8 mouse cellular contexts compared by ENCODE assay signal in the genomic region with DNA sequence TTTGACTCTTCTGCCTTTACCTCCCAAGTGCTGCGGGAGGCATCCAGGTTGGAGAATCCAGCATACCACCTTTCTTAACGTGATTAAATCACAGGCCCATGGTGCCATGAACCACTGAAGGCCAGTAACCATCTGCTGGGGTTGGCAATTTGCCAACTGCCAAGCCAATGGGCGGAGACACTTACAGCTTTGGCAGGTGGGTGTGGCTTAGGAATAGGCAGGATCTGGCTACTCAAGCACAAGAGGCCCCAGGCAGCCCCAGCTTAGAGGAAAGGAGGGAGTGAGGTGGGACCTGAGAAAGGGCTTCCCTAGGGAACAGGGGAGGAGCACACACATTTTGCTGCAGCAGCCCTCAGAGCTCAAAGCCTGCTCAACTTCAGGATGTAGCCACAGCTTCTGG. TPM values are rescaled to one million over a fixed set of nuclear protein-coding genes. Genes with fewer than 3 reads are reported as not detected.
DNase-seq lines count a peak whose midpoint lies in the region; ATAC-seq and TF ChIP-seq lines count a peak whose summit lies in the region.

No protein-coding gene starts in this region.

- intact Hi-C loops in left cerebral cortex, postnatal 4 days (cut with DNase I), result no loop called here
- intact Hi-C loops in left cerebral cortex, postnatal 14 days (cut with DNase I), result no loop called here

- no peak overlapping the region for H3K9ac ChIP-seq in forebrain, embryonic 12.5 days
- peak overlapping the region; percentile 19; the same call in 1 of the 2 replicates for H3K9ac ChIP-seq in liver, embryonic 16.5 days (ENCODE audit: low read depth, low read length)

- H3K27me3 ChIP-seq in forebrain, embryonic 12.5 days, result no peaks in the 10 kb centered on the region
- no peaks in the 10 kb centered on the region for H3K27me3 ChIP-seq in liver, embryonic 16.5 days (ENCODE audit: control insufficient read depth, insufficient read depth, low read depth, low read length)
- H3K27me3 ChIP-seq in thymus, adult 2 months (ENCODE audit: control insufficient read depth, insufficient read depth, low read length), result no peaks in the 10 kb centered on the region

- no peak for TF ChIP-seq POLR2A in thymus, adult 2 months (IDR thresholded peaks at IDR 0.05; ENCODE audit: control insufficient read depth, extremely low read depth, insufficient read depth, low read length, poor library complexity)

- TF ChIP-seq CTCF in thymus, adult 2 months (IDR thresholded peaks at IDR 0.05; ENCODE audit: borderline replicate concordance, control insufficient read depth, extremely low read depth, insufficient read depth, low read length, poor library complexity), result no peak

- no peak overlapping the region for H3K4me3 ChIP-seq in forebrain, embryonic 12.5 days (replicated peaks)
- H3K4me3 ChIP-seq in liver, embryonic 16.5 days (ENCODE audit: low read depth, low read length), result no peak overlapping the region
- H3K4me3 ChIP-seq in thymus, adult 2 months (ENCODE audit: control insufficient read depth, insufficient read depth, low read length), result no peak overlapping the region

- peaks cover 28% of the 10 kb centered on the region for H3K4me1 ChIP-seq in forebrain, embryonic 12.5 days
- peaks cover 55% of the 10 kb centered on the region for H3K4me1 ChIP-seq in liver, embryonic 16.5 days (ENCODE audit: control insufficient read depth, low read depth, low read length)
- H3K4me1 ChIP-seq in thymus, adult 2 months (replicated peaks; ENCODE audit: control insufficient read depth, insufficient read depth, low read length), result no peaks in the 10 kb centered on the region

- peak overlapping the region; percentile 78 for H3K27ac ChIP-seq in forebrain, embryonic 12.5 days
- H3K27ac ChIP-seq in liver, embryonic 16.5 days (ENCODE audit: low read length), result peak overlapping the region; percentile 99
- H3K27ac ChIP-seq in thymus, adult 2 months (ENCODE audit: control insufficient read depth, insufficient read depth, low read length), result no peak overlapping the region

- H3K4me2 ChIP-seq in forebrain, embryonic 12.5 days, result no peak overlapping the region
- H3K4me2 ChIP-seq in liver, embryonic 16.5 days (ENCODE audit: low read depth, low read length), result peak overlapping the region; percentile 22

- H3K36me3 ChIP-seq in forebrain, embryonic 12.5 days (replicated peaks), result peaks cover 98% of the 10 kb centered on the region
- H3K36me3 ChIP-seq in liver, embryonic 16.5 days (ENCODE audit: control insufficient read depth, insufficient read depth), result peaks cover 73% of the 10 kb centered on the region
- H3K36me3 ChIP-seq in thymus, adult 2 months (ENCODE audit: control insufficient read depth, insufficient read depth, low read length), result peaks cover 73% of the 10 kb centered on the region

- H3K9me3 ChIP-seq in forebrain, embryonic 12.5 days, result no peaks in the 10 kb centered on the region
- no peaks in the 10 kb centered on the region for H3K9me3 ChIP-seq in liver, embryonic 16.5 days (replicated peaks; ENCODE audit: control insufficient read depth, low read length)

- ATAC-seq in forebrain, embryonic 12.5 days (ENCODE audit: low FRiP score), result peak; percentile 40; the same call in 1 of the 2 replicates
- no peak for ATAC-seq in liver, embryonic 16.5 days (ENCODE audit: low read depth)

- 49% methylated on average over 3 of the region's 3 CpGs for WGBS in forebrain, embryonic 12.5 days
- WGBS in liver, embryonic 16.5 days (ENCODE audit: insufficient replicate concordance), result 51% methylated on average over 3 of the region's 3 CpGs
- 90% methylated on average over 3 of the region's 3 CpGs for WGBS in thymus, adult 2 months

- peak; percentile 91 for DNase-seq in left cerebral cortex, postnatal 4 days
- no peak for DNase-seq in left cerebral cortex, postnatal 14 days (ENCODE audit: low spot score in 2 of 2)
- peak; percentile 84 for DNase-seq in adrenal gland, postnatal 14 days
- DNase-seq in thymus, adult 2 months, result no peak
- no peak for DNase-seq in right cerebral cortex, postnatal 14 days
- DNase-seq in thymus, postnatal 25 days, result no peak

RNA-seq across cellular contexts. Expression of gene Uqcr11, which starts 11.7 kb away (rescaled TPM):
- 100 to 1,000 TPM; 282 to 286 TPM for total RNA-seq in left cerebral cortex, postnatal 4 days (2021)
- 100 to 1,000 TPM; 587 to 604 TPM for total RNA-seq in left cerebral cortex, postnatal 14 days (2021)
- total RNA-seq in adrenal gland, postnatal 14 days (2021), result 1,202 and 1,279 TPM in 2 replicates
- 371 and 400 TPM in 2 replicates for polyA plus RNA-seq in forebrain, embryonic 12.5 days (2016; fragmentation: Nextera tagmentation; extraction: Ambion mirVana)
- 509 and 519 TPM in 2 replicates for polyA plus RNA-seq in liver, embryonic 16.5 days (2015; fragmentation: Nextera tagmentation; extraction: Ambion mirVana)
- polyA plus RNA-seq in thymus, adult 2 months (2012; rRNA removed), result 1,246 and 1,699 TPM in 2 replicates

RNA-seq across cellular contexts. Expression of gene Tcf3, which starts 15.1 kb away (rescaled TPM):
- total RNA-seq in left cerebral cortex, postnatal 4 days (2021), result 10 to 100 TPM; 51.9 to 53.7 TPM
- 10 to 100 TPM; 26.6 to 29.1 TPM for total RNA-seq in left cerebral cortex, postnatal 14 days (2021)
- total RNA-seq in adrenal gland, postnatal 14 days (2021), result 54.4 and 61.8 TPM in 2 replicates
- 203 and 205 TPM in 2 replicates for polyA plus RNA-seq in forebrain, embryonic 12.5 days (2016; fragmentation: Nextera tagmentation; extraction: Ambion mirVana)
- 39.8 and 44.4 TPM in 2 replicates for polyA plus RNA-seq in liver, embryonic 16.5 days (2015; fragmentation: Nextera tagmentation; extraction: Ambion mirVana)
- 341 and 425 TPM in 2 replicates for polyA plus RNA-seq in thymus, adult 2 months (2012; rRNA removed)

RNA-seq across cellular contexts. Expression of gene Mbd3, which starts 19.0 kb away (rescaled TPM):
- 100 to 1,000 TPM; 138 to 147 TPM for total RNA-seq in left cerebral cortex, postnatal 4 days (2021)
- total RNA-seq in left cerebral cortex, postnatal 14 days (2021), result 100 to 1,000 TPM; 122 to 134 TPM
- total RNA-seq in adrenal gland, postnatal 14 days (2021), result 106 and 116 TPM in 2 replicates
- polyA plus RNA-seq in forebrain, embryonic 12.5 days (2016; fragmentation: Nextera tagmentation; extraction: Ambion mirVana), result 312 and 327 TPM in 2 replicates
- polyA plus RNA-seq in liver, embryonic 16.5 days (2015; fragmentation: Nextera tagmentation; extraction: Ambion mirVana), result 49.2 and 52.7 TPM in 2 replicates
- 268 and 290 TPM in 2 replicates for polyA plus RNA-seq in thymus, adult 2 months (2012; rRNA removed)

RNA-seq across cellular contexts. Expression of gene Mex3d, which starts 30.9 kb away (rescaled TPM):
- total RNA-seq in left cerebral cortex, postnatal 4 days (2021), result 10 to 100 TPM; 75.5 to 80.1 TPM
- total RNA-seq in left cerebral cortex, postnatal 14 days (2021), result 10 to 100 TPM; 19.9 to 24.1 TPM
- total RNA-seq in adrenal gland, postnatal 14 days (2021), result 21.8 and 22.8 TPM in 2 replicates
- polyA plus RNA-seq in forebrain, embryonic 12.5 days (2016; fragmentation: Nextera tagmentation; extraction: Ambion mirVana), result 17.3 and 21.3 TPM in 2 replicates
- polyA plus RNA-seq in liver, embryonic 16.5 days (2015; fragmentation: Nextera tagmentation; extraction: Ambion mirVana), result 0.32 and 0.60 TPM in 2 replicates
- polyA plus RNA-seq in thymus, adult 2 months (2012; rRNA removed), result 34.9 and 38.2 TPM in 2 replicates

Comparison
In these comparisons a context has a peak if more than half of its experiments do, and no peak if none do; other contexts are left out.
1. DNase-seq: peak in left cerebral cortex, postnatal 4 days (single experiment) and adrenal gland, postnatal 14 days (single experiment); none in left cerebral cortex, postnatal 14 days (0 of 2), thymus, adult 2 months (single experiment), right cerebral cortex, postnatal 14 days (single experiment) and thymus, postnatal 25 days (single experiment).